Mouse (Mus musculus): ENCODE data around the gene Dnaic2.

The Dnaic2 gene

DNA sequence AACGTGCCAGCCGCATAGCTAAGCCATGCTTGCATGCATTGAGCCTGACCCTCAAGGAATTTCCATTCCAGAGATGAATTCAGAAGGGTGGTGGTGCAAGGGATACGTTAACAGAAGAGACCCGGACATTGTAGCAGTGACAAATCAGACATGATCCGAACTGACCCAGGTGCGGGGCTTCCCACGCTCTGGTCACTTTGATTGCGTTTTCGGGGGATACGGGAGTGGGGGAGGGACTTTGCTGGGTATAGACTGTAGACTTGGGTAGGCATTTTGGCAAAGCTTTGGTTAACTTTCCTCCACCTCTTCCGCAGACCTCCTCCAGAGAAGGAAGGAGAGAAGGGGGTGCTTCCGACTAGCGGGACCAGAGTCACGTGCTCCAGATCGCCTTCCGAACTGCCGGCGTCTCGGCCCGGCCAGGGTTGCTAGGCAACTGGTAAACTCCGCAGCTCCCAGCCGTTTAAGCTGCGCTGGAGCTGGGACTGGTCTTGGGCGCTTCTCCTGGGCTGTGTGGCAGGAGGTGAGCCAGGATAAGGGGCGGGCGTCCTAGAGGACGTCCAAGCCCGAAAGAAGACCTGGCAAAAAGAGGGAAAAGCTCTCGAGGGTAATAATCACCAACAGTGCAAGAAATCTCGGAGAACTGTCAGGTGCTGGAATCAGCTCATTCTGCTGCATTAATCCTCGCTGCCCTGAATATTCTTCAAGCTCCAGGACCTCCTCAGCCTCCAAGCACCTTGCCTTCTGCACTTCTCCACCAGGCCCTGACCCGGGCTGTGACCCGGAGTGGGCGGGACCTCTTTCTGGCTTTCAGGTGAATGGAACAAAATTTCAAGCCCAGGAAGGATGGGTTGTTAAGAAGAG, at the start of gene Dnaic2:
Gene Dnaic2, plus strand, starts transcription at position 444 of the 861 bp plus-strand sequence.
- DNase-seq, result peak; percentile 71 to 80

DNA sequence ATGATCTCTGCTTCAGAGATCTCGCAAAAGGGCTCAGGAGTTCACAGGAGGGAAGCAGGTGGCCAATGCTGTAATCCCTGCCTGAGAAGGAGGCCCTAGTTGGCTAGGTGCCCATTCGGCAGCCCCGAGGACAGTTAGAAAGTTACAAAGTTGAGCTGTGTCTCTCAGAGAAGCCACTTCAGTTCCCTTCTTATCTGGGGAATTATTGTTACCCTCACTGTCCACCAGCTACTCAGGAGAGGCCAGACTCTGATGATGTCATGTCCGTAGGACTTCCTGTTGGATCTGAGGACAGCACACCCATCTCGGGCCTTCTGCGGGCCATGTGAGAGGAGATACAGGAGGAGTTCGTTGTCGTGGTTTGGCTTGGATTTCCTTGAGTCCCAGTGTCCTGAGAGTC, 47.6 kb upstream of the Dnaic2 start:
- peak; percentile 49 to 70 for DNase-seq

DNA sequence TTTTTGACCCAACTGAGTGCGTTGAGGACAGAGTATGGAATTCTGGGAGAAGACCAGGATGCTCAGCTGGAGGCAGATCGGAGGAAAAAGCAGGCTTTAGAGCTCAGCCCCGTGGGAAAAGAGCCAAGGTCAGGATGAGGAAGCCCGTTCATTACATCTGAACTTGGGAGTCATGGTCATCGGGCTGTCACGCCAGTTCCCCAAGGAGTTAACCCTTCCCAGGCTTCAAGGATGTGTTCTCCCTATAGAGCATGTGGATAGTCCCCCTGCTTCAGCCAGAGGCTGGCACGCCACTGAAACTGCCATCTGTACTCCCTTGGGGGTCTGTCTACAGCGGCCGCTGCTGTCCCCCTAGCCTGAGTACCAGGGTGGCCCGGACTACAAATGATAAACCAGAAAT, 46.9 kb upstream of the Dnaic2 start:
- peak; percentile 55 to 69 for DNase-seq

DNA sequence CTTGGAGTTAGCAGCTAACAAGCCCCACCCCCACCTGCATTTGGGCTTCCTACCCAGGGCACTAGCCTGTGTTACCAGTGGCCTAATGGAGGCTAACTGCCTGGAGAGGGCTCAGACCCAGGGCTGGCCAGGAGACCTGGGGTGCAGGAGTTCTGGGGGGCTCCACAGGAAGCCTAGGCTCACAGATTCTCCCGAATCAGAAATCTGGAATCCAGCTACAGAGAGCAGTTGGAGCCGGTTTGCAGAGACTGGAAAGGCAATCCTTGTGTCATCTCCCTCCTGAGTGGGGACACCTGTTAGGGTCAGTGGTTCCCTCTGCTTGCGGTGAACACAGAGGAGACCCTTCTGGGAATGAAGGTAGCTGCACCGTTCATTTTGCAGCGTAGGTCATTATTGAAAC, 46.2 kb upstream of the Dnaic2 start:
- DNase-seq, result no peak

DNA sequence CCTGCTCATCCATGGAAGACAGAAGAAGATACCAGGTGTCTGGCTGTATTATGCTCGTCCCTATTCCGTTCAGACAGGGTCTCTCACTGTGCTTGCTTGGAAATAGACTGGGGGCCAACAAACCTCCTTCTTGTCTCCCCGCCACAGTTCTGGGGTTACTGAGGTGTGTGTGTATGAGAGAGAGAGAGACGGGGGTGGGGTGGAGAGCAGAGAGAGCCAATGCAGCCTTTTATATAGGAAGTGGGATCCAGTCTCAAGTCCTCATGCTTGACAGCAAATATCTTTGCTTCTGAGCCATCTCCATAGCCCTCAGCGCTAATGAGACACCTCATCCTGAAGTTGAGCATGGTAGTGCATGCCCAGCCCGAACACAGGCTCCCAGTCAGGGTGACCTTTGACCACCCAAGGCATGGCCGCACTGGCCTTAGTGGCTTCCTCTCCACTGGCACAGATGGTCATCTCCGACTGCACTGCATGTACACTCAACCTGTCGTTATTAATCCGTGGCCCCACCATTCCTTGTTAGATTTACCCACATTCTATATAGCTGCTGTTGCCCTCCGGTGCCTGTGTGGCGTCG, 44.8 kb upstream of the Dnaic2 start:
- peak; percentile 41 to 66 for DNase-seq

DNA sequence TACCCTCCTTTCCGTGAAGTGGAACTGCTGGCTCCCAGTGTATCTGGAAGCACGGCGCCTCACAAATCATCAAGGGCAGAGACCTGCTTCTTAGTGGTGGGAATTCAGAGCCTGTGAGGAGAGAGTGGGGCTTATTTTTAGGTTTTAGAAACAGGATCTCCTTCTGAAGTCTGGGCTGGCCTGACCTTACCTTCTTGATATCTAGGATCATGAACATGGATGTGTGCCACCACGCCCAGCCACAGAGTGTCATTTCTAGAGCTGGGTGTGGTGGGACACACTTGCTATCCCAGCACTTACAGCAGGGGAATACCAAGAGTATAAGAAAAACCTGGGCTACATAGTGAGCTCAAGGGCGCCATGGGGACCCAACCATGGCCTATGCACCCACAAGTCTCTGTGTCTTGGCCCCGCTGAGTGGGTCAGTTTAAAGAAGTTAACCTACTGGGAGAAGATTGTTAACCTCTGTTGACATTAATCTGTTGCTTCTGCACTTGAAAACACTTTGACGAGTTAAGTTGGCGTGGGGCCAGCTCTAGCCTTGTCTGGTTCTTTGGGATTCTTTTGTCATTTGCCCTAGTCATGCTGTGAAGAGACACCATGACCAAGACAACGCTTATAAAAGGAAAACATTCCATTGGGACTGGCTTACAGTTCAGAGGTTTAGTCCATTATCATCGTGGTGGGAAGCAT, 44.0 kb upstream of the Dnaic2 start:
- peak in 1 of 2 experiments; percentile 45 for DNase-seq

DNA sequence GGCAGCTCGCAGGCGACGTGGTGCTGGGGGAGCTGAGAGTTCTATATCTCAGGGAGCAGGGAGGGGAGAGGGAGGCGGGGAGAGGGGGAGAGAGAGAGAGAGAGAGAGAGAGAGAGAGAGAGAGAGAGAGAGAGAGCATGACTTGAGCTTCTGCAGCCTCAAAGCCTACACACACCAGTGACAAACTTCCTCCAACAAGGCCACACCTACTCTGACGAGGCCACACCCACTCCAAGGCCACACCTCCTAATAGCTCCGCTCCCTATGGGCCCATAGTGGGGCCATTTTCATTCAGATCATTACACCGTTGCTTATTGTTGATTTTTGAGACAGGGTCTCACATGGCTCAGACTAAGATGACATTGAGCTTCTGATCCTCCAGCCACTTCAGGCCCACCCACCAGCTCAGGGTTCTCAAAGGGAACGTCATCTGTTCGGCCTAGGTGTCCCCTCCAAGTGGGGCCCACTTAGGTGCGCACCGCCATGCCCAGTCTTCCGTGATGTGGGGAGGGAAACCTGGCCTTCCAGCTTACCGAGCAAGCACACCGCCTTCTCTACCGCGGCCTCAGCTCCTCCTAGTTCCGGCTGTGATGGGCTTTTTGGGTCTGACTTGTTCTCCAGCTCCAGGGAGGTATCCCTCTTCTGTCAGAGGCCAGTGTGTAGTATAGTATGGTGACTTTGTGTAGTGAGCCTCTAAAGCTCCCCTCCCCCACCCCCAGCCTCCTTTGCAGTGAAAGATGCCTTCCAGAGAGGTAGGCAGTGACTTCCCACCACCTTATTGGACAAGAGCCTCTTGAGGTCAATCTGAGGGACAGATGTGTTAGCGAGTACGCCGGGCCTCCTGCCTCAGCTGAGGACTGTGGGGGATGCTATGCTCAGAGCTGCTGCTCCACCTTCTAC, 43.2 kb upstream of the Dnaic2 start:
- no peak for DNase-seq

DNA sequence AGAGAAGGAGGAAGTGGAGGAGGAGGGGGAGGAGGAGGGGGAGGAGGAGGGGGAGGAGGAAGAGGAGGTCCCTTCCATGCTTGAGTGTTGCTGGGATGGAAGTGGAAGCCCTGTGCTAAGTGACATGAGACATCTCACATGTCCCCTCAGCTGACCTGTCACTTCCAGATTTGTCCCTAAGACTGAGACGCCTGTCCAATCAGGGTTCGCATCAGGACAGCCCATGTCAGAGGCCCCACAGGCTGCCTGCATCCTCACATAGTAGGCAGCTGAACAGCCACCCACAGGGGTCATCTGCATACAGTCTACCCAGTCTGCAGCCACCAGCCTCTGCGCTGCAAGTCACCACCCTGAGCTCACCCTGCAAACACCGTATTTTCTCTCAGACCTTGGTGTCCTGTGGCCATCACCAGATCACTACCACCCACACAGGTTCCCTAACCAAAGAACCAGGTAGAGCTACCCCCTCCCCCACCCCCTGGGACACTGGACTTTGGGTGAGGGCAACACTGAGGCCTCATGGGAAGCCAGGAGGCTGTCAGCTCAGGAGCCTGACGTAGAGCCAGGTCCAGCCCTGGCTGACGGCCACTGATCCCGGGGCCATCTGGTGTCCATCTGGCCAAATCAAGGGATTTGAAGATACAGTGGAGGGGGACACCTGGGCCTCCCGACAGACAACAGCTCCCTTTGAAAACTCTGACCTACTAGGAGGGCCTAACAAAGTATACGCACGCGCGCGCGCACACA, 42.4 kb upstream of the Dnaic2 start:
- DNase-seq, result peak; percentile 86 to 92

DNA sequence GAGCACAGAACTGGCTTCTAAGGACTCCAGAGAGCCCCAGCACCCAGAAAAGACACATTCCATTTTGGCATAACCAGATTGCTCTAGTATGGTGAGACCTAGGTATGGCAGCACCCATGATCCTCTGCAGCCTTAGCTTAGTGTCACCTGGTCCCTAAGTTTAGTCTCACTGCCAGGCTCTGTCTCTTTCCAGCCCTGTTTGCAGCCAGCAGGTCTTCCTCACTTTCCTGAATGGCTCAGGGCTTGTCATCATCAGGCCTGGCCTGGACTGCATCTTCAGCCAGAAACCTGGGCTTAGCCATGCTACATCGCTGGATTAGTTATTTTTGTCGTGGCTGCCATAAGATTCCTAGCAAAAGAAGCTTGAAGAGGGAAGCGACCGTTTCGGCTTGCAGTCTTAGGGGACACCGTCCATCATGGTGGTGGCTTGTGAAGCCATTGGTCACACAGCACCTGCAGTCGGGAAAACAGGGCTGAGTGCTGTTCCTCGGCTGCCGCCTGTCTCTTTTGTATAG, 41.6 kb upstream of the Dnaic2 start:
- no peak for DNase-seq

DNA sequence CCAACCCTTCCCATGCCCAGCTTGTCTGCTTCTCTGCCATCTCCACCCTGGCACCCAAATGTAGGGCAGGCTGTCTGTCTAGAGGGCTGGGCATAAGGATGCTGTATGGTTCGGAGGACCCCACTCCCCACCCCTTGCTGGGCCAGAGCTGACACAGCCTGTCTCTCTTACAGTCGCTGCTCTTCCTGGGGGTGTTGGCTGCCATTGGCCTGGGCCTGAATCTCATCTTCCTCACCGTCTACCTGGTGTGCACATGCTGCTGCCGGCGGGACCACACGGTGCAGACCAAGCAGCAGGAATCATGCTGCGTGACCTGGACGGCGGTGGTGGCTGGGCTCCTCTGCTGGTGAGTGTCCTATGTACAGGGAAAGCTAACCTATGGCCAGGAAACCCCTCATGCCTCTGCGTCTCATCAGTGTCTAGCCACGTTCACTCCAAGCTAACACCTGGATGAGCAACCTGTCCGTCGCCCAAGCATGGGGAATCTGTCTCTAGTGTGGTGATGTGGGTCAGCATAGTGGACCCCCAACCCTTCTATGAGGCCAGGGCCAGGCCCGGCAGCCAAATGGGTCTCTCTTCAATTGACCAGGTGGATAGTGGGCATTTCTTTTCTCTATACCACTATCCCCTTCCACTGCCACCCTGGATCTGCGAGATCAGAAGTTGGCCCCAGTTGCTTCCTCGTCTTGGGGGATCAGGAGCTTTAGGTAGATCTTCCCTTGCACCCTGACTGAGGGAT, 40.8 kb upstream of the Dnaic2 start:
- DNase-seq, result no peak

DNA sequence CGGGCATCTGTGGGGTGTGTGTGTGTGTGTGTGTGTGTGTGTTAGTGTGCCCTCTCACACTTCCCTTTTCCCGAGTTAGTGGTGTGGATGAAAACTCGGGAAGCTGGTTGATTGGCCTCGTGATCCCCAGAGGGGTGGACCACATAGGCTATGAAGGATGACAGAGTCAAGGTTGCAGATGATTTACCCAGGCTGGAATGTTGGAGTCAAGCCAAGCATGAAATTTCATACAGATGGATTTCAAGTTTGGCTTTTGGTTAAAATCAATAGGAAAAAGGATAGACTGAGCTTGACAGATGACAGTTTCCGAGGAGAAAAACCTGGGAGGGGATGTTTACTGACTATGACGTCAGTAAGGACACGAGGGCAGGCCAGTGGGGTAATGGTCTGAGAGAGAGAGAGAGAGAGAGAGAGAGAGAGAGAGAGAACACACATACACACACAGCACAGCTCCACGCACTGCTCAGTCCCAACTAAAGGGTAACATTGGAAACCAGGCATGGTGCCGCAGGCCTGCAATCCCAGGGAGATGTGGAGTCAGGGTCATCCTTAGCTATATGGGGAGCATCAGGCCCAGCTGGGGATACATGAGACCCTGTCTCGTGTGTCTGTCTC, 39.5 kb upstream of the Dnaic2 start:
- DNase-seq, result peak in 1 of 2 experiments; percentile 34

DNA sequence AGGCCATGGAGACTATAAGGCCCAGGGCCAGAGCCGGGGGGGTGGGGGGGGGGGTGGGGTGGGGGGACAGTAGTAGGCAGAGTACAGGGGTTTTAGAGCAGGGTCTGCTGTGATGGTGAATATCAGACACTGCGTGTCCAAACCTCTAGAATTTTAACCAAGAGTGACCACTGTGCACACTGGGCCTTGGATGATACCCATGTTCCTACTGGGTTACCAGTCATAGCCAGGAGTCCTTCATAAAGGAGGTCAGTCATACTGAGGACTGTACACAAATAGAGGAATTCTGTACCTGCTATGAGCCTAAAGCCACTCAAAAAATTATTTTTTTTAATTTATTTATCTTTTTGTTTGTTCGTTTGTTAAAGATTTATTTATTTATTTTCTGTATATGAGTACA, 38.5 kb upstream of the Dnaic2 start:
- no peak for DNase-seq

DNA sequence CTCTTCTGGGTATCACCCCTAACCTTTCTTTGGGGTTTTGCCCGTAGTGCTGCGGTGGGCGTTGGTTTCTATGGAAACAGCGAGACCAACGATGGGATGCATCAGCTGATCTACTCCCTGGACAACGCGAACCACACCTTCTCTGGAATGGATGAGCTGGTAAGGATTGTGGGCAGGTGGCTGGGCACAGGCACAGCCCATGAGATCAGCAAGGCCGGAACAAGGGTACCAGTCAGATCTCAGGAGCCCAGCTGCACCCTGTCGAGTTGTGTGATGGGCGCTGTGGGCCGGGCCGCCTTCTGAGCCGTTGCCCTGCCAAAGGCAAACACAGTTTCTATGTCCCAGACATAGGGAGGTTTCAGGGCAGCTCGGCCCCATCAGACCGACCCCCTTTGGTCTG, 37.0 kb upstream of the Dnaic2 start:
- no peak for DNase-seq

DNA sequence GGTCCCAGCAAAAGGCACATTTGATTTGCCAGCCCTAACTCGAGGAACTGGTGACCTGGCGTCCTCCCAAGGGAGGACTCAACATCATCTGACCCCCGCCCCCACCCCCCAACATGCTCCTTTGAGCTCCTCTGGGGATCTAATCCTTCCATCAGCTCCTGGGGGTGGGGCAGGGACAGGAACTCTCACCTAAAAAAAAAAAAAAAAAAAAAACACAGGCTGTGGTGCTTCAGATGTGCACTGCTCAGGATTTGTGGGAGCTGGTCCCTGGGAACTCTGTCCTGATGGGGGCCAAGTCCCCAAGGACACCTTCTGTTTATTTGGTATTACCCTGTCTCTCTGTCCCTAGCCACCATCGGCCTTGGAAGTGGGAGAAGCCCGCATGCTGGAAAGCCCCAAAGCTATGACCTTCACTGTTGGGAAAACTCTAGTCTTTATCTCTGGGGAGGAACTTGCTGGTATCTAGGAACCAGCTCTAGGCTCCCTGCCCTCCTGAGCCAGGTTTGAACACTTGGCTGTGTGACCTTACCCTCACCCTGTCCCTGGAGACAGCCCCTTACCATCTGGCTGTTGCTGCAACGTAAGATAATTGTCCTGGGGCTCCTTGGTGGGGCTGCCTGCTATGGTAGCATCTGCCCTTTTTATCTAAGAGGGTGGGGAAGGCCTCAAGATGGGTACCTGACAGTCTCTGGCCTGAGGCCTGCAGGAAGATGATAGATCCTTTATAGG, 35.6 kb upstream of the Dnaic2 start:
- no peak for DNase-seq

DNA sequence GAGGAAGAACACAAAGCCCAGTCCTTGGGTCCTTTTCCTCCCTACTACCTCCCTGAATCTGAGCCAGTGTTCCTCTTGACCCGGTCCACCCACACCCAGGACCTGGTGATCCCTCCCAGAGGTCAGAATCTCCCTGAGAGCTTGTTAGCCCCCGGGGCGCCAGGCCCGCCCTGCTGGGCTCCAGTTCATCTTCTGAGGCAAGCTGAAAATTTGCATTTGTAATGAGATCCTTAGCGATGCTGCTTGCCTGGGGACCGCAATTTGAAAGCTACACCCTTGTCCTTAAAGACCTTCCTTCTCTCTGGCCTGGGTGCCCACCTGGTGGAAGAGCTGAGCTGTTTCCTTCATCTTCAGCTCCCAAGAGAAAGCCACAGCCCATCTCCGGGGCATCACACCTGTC, 34.6 kb upstream of the Dnaic2 start:
- DNase-seq, result no peak

DNA sequence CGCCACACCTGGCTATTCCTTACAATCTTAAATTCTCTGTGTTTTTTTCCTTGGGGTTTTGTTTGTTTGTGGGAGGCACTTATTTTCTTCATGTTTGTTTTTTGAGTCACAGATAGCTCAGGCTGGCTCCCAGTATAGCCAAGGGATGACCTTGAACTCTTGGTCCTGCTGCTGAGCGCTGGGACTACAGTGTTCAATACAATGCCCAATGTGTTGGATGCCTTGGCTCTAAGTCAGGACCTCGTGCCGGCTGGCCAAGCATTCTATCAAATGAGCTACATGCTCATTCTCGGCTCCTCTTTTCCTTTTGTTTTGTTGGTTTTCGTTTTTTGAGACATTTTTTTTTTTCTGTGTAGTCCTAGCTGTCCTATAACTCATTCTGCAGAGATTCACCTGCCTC, 33.8 kb upstream of the Dnaic2 start:
- no peak for DNase-seq

DNA sequence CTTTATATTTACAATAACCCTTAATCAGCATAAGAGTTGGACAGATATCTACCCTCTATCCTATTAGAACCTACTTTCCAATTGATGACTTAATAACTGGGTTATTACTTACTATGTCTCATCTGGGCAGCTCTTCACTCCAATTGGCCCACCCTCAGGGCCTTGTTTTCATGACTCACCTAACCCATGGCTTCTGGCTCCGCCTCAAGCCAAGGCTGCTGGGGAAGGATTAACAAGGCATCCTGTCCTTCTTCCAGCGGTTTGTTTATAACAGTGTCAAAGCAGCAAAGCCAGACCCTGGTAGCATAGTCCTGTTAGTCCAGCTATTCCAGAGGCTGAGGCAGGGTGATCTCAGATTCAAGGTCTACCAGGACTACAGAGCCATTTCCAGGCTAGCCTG, 32.8 kb upstream of the Dnaic2 start:
- DNase-seq, result no peak

DNA sequence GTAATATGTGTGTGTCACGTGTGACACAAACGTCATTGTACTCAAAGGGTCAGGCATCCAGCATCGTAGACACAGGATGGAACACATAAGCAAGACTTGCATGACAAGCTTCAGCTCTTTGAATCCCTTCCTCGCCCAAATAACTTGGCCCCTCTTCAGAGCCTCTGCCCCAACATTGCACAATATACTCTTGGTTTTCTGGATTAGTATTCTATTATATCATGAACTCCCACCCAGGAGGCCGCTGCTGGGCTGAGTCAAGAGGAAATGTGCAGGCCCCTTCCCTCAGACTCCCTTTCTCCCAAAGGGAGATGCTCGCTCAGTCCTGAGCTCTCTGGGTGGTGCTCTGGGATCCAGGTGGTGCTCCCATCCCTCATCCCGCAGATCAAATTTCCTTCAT, 28.7 kb upstream of the Dnaic2 start:
- DNase-seq, result no peak

DNA sequence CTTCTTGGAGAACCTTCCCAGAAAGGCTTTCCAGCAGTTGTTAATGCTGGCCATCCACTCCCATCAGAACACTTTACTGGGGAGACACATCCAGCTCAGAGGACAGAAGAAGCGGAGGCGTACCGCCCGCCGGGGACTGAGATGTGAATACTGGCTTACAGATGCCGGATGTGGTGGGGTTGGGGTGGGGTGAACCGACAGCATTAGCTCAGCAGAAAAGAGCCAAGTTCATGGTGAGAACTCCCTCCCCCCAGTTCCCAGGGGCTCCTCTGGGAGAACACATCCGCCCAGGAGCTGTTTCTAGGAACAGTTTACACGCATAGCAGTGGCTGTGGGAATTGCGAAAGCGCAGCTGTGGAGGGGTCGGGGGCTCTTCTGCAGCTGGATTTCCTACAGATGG, 27.7 kb upstream of the Dnaic2 start:
- DNase-seq, result peak; percentile 57 to 58

Data from kidney, postnatal 36 days (tissue).